Mouse (Mus musculus): ENCODE results near the gene Dnajc13. TPM values are rescaled to one million over a fixed set of nuclear protein-coding genes. Genes with fewer than 3 reads are reported as not detected.

Dnajc13 gene
- polyA plus RNA-seq, 1 experiment, result not detected

DNA sequence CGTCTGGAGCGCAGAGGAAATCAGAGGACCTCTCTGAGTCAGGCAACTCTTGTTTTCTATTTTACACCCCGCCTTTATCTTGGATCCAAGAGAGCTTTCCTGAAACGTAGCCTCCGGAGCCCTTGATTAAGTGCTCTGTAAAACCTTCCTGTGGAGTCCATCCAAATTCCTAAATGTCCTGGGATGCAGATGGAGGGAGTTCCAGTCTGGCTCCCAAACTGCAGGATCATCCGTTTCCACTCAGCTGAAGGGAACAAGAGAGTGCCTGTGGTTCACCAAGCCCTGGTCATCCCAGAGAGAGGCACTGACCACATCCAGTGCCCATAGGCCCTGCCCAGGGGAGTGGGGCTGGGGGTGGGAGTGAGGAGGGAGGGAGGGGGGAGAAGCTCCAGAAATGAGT lies 160.4 kb downstream of the Dnajc13 start:
- TF ChIP-seq POLR2A (IDR thresholded peaks at IDR 0.05; ENCODE audit: insufficient read depth, low read depth, low read length) (no peak), CTCF (IDR thresholded peaks at IDR 0.05; ENCODE audit: insufficient read depth, low read depth, low read length) (no peak)
- 47% methylated on average over 6 of the region's 6 CpGs for WGBS

GRCm38 (mm10) chr9:104101458-104101857 lies 161.3 kb downstream of the Dnajc13 start:
- TF ChIP-seq POLR2A (IDR thresholded peaks at IDR 0.05; ENCODE audit: insufficient read depth, low read depth, low read length) (no peak), CTCF (IDR thresholded peaks at IDR 0.05; ENCODE audit: insufficient read depth, low read depth, low read length) (no peak)
- Histone ChIP-seq H3K4me1 (ENCODE audit: control insufficient read depth, insufficient read depth, low read length) (no peaks in the 10 kb centered on the region), H3K4me3 (ENCODE audit: insufficient read depth, low read depth, low read length) (no peak overlapping the region), H3K27ac (ENCODE audit: insufficient read depth, low read depth, low read length) (no peak overlapping the region)
- 44% methylated on average over 3 of the region's 3 CpGs for WGBS

More for the DNA sequence above, 160.4 kb downstream of the Dnajc13 start:
- no peak overlapping the region for H3K27ac ChIP-seq (ENCODE audit: insufficient read depth, low read depth, low read length)
- no peaks in the 10 kb centered on the region for H3K4me1 ChIP-seq (ENCODE audit: control insufficient read depth, insufficient read depth, low read length)
- no peak overlapping the region for H3K4me3 ChIP-seq (ENCODE audit: insufficient read depth, low read depth, low read length)

Other genes with a start within 250 kb of the Dnajc13 start
- not detected in 2 replicates for gene Gm28305, start 222.3 kb downstream of the Dnajc13 start, polyA plus RNA-seq (2012; ENCODE audit: insufficient read depth, insufficient read length, low replicate concordance, missing spikeins)
- not detected in 2 replicates for gene Uba5, start 199.8 kb downstream of the Dnajc13 start, polyA plus RNA-seq (2012; ENCODE audit: insufficient read depth, insufficient read length, low replicate concordance, missing spikeins)
- not detected in 2 replicates for gene Acad11, start 199.6 kb downstream of the Dnajc13 start, polyA plus RNA-seq (2012; ENCODE audit: insufficient read depth, insufficient read length, low replicate concordance, missing spikeins)
- gene Ackr4, start 136.0 kb downstream of the Dnajc13 start, polyA plus RNA-seq (2012; ENCODE audit: insufficient read depth, insufficient read length, low replicate concordance, missing spikeins), result not detected in 2 replicates
- not detected in 2 replicates for gene Acpp, start 74.8 kb upstream of the Dnajc13 start, polyA plus RNA-seq (2012; ENCODE audit: insufficient read depth, insufficient read length, low replicate concordance, missing spikeins)